8 mouse cellular contexts compared by ENCODE assay signal in genomic region chr19:53894538-53895121, GRCm38 (mm10). TPM values are rescaled to one million over a fixed set of nuclear protein-coding genes. Genes with fewer than 3 reads are reported as not detected.
DNase-seq lines count a peak whose midpoint lies in the region; ATAC-seq lines count a peak whose summit lies in the region.

No protein-coding gene starts in this region.

- H3K9ac ChIP-seq in intestine, embryonic 15.5 days, result no peak overlapping the region
- H3K9ac ChIP-seq in midbrain, embryonic 13.5 days (replicated peaks), result no peak overlapping the region

- no peaks in the 10 kb centered on the region for H3K36me3 ChIP-seq in intestine, embryonic 15.5 days
- no peaks in the 10 kb centered on the region for H3K36me3 ChIP-seq in midbrain, embryonic 13.5 days

- no peak overlapping the region for H3K4me2 ChIP-seq in intestine, embryonic 15.5 days (replicated peaks)
- no peak overlapping the region for H3K4me2 ChIP-seq in midbrain, embryonic 13.5 days (replicated peaks)

- ATAC-seq in intestine, embryonic 15.5 days, result peak; percentile 66
- ATAC-seq in midbrain, embryonic 13.5 days, result no peak

- H3K4me1 ChIP-seq in intestine, embryonic 15.5 days (replicated peaks), result peaks cover 38% of the 10 kb centered on the region
- 0 out of 2 replicates have a peak, but pooled peaks cover 5% of the 10 kb centered on the region for H3K4me1 ChIP-seq in midbrain, embryonic 13.5 days (replicated peaks)

- intact Hi-C loops in gastrocnemius, postnatal 36 days (cut with DNase I), result no loop called here

- H3K9me3 ChIP-seq in intestine, embryonic 15.5 days, result no peaks in the 10 kb centered on the region
- no peaks in the 10 kb centered on the region for H3K9me3 ChIP-seq in midbrain, embryonic 13.5 days

- 63% methylated on average over 12 of the region's 12 CpGs for WGBS in intestine, embryonic 15.5 days
- 78% methylated on average over 12 of the region's 12 CpGs for WGBS in midbrain, embryonic 13.5 days

- H3K4me3 ChIP-seq in intestine, embryonic 15.5 days (replicated peaks), result no peak overlapping the region
- H3K4me3 ChIP-seq in midbrain, embryonic 13.5 days (replicated peaks), result no peak overlapping the region

- peak; percentile 21 to 51 for DNase-seq in gastrocnemius, postnatal 36 days
- no peak for DNase-seq in gastrocnemius, postnatal 10 days
- peak; percentile 22 for DNase-seq in CD4-positive helper T cell, adult 2 months (ENCODE audit: low read depth, low spot score)
- peak; percentile 41 for DNase-seq in lung, postnatal 14 days
- no peak for DNase-seq in spleen, postnatal 4 days (ENCODE audit: low spot score in 2 of 2)
- no peak for DNase-seq in retina, embryonic 14.5 days (ENCODE audit: low spot score)

- H3K27ac ChIP-seq in intestine, embryonic 15.5 days, result peak overlapping the region; percentile 80
- no peak overlapping the region for H3K27ac ChIP-seq in midbrain, embryonic 13.5 days

- no peaks in the 10 kb centered on the region for H3K27me3 ChIP-seq in intestine, embryonic 15.5 days (replicated peaks)
- no peaks in the 10 kb centered on the region for H3K27me3 ChIP-seq in midbrain, embryonic 13.5 days

RNA-seq across cellular contexts. Expression of gene Pdcd4, which starts 2.6 kb away (rescaled TPM):
- 10 to 100 TPM; 13.6 to 15.8 TPM for total RNA-seq in gastrocnemius, postnatal 36 days (2021)
- total RNA-seq in gastrocnemius, postnatal 10 days (2021), result 10 to 100 TPM; 27.6 to 32.3 TPM
- 65.1 and 73.7 TPM in 2 replicates for polyA plus RNA-seq in intestine, embryonic 15.5 days (2015; fragmentation: Nextera tagmentation; extraction: Ambion mirVana)
- polyA plus RNA-seq in midbrain, embryonic 13.5 days (2015; fragmentation: Nextera tagmentation; extraction: Ambion mirVana), result 84.7 and 85.6 TPM in 2 replicates

RNA-seq across cellular contexts. Expression of gene Shoc2, which starts 49.5 kb away (rescaled TPM):
- total RNA-seq in gastrocnemius, postnatal 36 days (2021), result 10 to 100 TPM; 20.6 to 22.9 TPM
- total RNA-seq in gastrocnemius, postnatal 10 days (2021), result 10 to 100 TPM; 25.2 to 29.8 TPM
- 37.5 and 42.9 TPM in 2 replicates for polyA plus RNA-seq in intestine, embryonic 15.5 days (2015; fragmentation: Nextera tagmentation; extraction: Ambion mirVana)
- 62.3 and 63.9 TPM in 2 replicates for polyA plus RNA-seq in midbrain, embryonic 13.5 days (2015; fragmentation: Nextera tagmentation; extraction: Ambion mirVana)

RNA-seq across cellular contexts. Expression of gene Bbip1, which starts 49.8 kb away (rescaled TPM):
- total RNA-seq in gastrocnemius, postnatal 36 days (2021), result 10 to 100 TPM; 31.2 to 32.1 TPM
- 10 to 100 TPM; 41.6 to 45.5 TPM for total RNA-seq in gastrocnemius, postnatal 10 days (2021)
- 73.3 and 79.2 TPM in 2 replicates for polyA plus RNA-seq in intestine, embryonic 15.5 days (2015; fragmentation: Nextera tagmentation; extraction: Ambion mirVana)
- polyA plus RNA-seq in midbrain, embryonic 13.5 days (2015; fragmentation: Nextera tagmentation; extraction: Ambion mirVana), result 120 and 134 TPM in 2 replicates

Comparison
In these comparisons a context has a peak if more than half of its experiments do, and no peak if none do; other contexts are left out.
1. DNase-seq: peak in gastrocnemius, postnatal 36 days (2 of 2), CD4-positive helper T cell, adult 2 months (single experiment) and lung, postnatal 14 days (single experiment); none in gastrocnemius, postnatal 10 days (single experiment), spleen, postnatal 4 days (0 of 2) and retina, embryonic 14.5 days (single experiment).